Mouse (Mus musculus): ENCODE measurements around the gene Wdr81.
"Not testable (repeated sequence)": the region's sequence is repeated elsewhere in the genome, so short reads cannot be mapped to it uniquely, and the experiment has no call there.

Gene Wdr81

DNA sequence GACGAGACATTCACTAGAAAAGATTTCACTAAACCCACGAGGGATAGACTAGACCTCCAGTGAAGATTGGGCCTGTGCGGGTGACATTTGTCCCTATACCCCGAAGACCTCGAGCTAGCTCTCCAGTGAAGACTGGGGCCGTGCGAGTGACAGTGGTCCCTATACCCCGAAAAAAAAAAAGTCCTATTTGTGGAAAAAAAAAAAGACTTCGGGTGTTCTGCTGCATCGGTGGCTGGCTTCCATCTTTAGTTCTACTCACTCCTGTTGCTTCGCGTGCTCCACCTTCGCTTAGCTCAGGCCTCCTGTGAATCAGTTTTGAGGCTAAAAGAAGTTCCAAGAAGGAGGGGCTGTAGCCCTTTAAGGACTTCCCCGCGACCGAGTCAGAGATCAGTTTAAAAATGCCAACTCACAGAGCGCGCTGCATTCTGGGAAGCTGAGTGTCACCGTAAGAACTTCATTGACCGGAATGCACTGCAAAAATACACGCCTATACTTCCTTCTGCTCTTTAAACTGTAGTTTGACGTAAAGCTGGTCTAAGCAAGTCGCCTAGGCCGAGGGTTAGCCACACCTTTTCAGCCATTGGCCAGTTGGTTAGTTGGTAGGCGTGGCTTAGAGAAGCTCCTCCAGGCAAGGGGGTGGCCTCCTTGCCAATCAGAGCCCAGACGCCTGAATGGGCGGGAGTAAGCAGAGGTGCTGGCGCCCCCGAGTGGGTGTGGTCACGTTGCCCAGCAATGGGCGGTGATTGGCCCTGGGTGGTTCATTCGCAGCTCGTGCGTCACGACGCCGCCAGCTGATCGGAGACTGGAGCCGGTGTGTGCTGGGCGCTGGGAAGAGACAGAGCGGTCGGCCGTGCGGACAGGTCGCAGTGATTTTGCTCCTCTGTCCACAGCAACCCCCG is 6.6 kb upstream of the Wdr81 start, which contains the start of gene Tlcd2:
Gene Tlcd2 (plus strand): TSS at position 872 of the 899 bp plus-strand sequence.
- in situ Hi-C loops (cut with MboI): no loop called here

DNA sequence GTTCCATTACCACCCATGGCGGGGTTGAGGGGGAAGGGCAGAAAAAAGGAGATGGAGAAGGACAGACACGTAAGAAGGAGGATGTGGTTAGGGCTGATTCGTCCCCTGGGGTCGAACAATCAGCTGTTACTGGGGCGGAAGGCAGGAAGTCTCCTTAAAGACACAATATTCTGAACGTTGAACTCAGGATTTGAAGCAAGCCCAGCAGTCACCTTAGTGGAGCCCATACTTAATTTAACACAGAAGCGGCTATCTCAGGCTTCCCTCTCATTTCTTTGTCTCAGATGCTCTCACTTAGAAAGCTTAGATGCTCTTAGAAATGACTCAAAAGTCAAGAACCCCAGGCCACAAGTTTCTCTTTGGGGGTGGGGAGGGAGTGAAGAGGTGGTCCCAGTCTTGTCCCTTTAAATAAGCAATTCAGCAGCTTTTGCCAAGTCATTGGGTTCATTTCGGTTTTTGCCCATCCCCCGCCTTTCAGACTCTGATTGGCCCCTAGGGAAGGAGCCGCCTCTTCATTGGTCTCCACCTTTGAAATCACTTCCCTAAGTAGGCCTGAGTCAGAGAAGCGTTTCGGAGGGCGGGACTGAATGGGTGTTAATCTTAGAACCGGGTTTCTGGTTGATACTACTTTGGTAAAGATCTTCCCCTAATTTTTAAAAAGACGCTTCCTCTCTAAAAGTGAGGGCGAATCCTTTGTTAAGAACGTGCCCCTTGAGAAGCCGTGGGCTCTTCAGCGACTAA is 5.8 kb upstream of the Wdr81 start:
- in situ Hi-C loops (cut with MboI): no loop called here

DNA sequence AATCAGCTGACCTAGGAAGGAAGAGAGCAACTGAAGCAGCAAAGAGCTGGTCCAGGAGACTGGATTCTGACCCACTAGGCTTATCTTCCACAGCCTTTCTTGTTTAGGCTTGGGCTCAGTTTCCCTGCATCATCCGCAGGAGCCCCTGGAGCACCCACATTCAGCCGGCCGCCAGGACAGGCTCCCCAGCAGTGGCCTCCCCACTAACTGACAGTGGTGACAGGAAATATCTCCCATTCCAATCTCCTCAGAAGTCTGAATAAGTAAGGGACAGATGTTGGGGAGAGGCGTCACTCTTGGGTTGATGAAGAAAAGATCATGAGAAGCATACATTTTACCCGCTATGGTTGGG is 5.2 kb upstream of the Wdr81 start:
- in situ Hi-C loops (cut with MboI): no loop called here

- in situ Hi-C loops (cut with MboI): no loop called here
These were observed 4.7 kb upstream of the Wdr81 start for GRCm38 (mm10) chr11:75459141-75459711.

DNA sequence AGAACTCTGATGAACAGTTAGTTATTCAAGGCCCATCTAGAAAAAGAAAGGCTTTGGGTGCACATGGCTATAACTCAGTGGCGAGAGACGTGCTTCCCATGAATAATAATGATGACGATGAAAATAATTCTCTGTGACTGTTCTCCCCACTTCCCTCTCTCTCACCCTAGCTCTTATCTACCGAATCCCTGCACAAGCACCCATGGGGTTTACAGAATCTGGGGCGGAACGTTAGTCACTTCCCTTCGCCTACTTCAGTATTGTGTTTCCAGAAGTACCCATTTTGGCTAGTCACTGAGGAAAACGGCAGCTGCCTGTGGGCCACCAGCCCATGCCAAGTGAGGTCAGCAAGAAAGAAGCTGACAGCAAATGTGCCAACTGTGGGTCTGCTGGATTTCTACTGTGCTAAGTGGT is 4.1 kb upstream of the Wdr81 start:
- in situ Hi-C loops (cut with MboI): no loop called here

DNA sequence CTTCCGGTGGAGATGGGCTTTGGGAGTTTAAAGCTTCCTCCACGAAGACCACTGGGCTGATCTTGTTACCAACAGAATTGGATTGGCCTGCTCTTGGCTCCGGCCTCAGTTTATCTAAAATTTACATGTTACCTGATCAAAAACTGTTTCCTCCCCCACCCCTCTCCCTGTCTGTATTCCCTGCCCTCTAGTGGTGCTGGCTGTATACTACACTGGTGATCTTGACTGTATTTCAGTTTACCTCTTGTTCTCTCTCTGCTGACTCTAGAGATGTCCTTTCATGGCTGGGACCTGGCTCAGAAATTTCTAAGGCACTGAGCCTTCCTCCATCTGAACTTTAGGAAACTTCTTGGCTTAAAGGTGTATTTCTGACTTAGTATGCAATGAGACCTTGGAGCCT is 3.7 kb upstream of the Wdr81 start:
- in situ Hi-C loops (cut with MboI): no loop called here

DNA sequence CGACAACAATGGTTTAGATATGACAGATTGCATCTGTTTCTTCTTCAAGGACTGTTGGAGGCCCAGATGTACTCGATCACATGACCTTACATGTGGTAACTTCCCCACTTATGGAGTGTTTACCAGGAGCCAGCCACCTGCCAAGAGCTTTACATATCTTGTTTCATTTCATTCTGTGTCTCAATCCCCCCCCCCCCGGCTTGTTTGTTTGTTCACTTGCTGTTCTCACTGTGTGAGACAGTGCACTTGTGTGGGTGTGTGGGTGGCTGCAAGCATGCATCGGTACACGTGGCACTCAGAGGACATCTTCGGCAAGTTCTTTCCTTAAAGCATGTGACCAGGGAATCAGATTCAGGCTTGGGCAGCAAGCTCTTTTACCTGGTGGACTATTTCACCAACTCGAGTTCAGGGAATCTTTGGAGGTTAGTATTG is 1.9 kb upstream of the Wdr81 start:
- in situ Hi-C loops (cut with MboI): no loop called here

DNA sequence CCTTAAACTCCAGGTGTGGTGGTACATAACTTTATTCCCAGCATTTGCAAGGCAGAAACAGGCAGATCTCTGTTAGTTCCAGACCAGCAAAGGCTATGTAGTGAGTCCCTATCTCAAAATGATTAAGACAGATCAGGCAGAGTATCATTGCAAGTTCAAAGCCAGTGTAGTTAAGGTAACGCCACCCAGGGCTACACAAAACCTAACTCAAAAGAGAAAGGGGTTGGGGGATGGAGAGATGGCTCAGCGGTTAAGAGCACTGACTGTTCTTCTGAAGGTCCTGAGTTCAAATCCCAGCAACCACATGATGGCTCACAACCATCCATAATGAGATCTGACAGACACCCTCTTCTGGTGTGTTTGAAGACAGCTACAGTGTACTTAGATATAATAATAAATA is 1.5 kb upstream of the Wdr81 start:
- in situ Hi-C loops (cut with MboI): not testable (repeated sequence)

DNA sequence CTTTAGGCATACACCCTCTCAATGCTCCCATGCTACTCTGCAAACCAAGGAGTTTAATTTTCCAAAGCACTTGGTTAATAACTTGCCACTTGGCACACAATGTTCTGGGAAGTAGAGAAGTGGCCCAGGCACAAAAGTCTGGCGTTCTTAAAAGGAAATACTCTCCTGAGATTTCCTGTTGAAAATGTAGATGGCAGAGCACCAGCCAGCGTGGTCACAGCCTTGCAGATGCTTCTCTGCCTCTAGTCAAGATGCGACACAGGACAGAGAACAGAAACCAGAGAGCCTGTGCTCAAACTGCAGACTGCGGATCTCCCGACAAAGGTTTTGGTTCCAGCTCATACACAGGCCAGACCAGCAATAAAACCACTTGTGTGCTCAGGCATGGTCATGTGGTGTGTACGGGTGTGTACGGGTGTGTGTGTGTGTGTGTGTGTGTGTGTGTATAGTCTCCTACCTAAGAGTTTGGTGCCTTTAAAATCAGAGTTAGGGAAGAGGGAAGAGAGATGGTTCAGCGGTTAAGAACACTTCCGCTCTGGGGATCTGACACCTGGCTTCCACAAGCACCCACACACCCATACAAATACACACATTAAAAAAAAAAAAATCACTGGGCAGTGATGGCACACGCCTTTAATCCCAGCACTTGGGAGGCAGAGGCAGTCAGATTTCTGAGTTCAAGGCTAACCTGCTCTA is 672 bp upstream of the Wdr81 start:
- in situ Hi-C loops (cut with MboI): no loop called here

- in situ Hi-C loops (cut with MboI): no loop called here
These were observed 1.5 kb downstream of the Wdr81 start for GRCm38 (mm10) chr11:75452812-75453557.

GRCm38 (mm10) chr11:75452081-75452480 is 2.4 kb downstream of the Wdr81 start:
- in situ Hi-C loops (cut with MboI): no loop called here

DNA sequence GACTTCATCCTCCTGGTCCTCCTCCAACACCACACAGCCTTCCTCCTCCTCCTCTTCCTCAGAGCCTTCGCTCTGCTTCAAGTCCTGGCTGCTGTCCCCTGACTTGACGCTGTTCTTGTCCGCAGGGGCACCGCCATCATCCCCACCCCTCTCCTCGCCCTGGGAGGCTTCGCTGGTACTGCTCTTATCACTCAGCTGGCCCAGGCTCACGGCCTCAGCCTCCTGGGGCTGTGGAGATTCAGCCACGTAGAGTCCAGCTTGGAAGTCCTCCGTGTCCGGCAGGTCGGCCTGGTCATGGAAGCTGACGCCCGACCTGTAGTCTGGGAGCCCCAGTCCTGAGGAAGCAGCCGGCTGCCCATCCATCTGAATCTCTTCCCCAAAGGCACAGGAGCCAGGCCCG is 3.6 kb downstream of the Wdr81 start:
- in situ Hi-C loops (cut with MboI): no loop called here

GRCm38 (mm10) chr11:75450304-75450908 is 4.1 kb downstream of the Wdr81 start:
- in situ Hi-C loops (cut with MboI): no loop called here

- in situ Hi-C loops (cut with MboI): no loop called here
These were observed 4.8 kb downstream of the Wdr81 start for GRCm38 (mm10) chr11:75449695-75450094.

DNA sequence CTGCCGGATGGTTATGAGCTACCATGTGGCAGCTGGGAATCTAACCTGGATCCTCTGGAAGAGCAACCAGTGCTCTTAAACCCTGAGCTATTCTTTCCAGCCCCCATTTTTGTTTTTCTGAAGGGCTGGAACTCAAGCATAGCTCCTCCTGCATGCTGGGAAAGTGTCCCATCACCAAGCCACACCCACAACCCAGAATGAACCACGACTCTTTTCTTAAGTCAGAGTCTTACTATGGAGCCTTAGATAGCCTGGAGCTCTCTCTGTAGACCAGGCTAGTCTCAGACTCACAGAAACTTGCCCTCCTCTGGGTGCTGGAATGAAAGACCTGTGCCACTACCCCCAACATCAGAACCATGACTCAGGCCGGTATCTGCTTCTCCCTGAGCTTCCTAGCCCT is 5.9 kb downstream of the Wdr81 start:
- in situ Hi-C loops (cut with MboI): no loop called here

DNA sequence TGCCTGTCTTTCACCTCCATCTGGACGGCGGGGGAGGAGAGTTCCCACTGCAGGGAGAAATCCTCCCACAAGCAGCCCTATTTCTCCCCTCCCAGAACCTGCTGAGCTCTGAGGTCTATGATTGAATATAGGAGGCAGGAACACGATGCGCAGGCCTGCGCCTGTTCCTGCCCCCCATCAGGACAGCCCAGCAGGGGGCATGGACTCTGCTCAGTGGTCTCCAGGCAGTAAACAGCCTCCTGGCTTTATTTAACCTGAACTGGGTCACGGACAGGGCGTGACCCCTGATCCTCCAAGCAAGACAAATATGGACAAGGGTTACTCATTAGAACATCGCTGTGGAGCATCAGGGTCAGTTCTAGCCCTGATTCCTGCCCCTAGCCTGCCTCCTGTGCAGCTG is 10.8 kb downstream of the Wdr81 start:
- in situ Hi-C loops (cut with MboI): no loop called here

GRCm38 (mm10) chr11:75441601-75442000 is 12.9 kb downstream of the Wdr81 start:
- in situ Hi-C loops (cut with MboI): no loop called here

DNA sequence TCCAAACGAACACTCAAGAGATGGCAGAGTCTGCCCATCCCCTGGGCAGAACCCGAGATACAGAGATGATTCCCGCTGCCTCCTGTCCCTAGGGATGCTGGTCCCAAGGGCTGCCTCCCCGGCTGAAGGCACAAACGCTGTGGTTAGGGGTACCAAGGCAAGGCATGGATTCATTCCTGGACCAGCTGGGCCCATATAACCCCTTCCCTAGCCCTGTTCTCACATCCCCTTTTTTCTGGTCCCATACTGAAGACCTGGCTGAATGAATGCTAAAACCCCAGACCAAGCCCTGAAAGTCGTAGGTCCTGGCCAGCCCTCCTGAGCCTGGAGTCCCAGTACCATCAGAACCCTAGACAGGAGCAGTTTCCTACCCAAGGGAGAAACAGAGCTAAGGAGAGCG is 13.5 kb downstream of the Wdr81 start:
- in situ Hi-C loops (cut with MboI): no loop called here

- in situ Hi-C loops (cut with MboI): no loop called here
These were observed 14.6 kb downstream of the Wdr81 start for GRCm38 (mm10) chr11:75439951-75440350.

DNA sequence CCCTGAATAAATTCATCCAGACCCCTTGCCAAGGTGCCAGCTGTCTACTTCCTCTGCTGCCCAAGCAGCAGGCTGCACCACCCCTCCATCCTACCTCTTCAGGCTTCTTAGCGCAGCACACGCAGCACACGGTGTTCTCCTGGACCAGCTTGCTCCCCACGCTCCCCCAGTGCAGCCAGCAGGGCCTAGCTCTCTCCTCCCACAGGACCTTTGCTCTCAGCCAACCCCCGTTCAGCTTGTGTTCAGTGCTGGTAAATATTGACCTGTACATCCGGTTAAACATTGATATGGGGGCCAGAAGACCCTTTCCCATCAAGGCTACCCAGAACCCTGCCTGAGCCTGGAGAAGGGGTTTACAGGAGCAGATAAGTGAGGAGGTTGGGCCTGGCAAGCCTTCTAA is 15.2 kb downstream of the Wdr81 start, which contains the start of gene Serpinf2:
Gene Serpinf2 (minus strand): TSS at position 229 of the 400 bp plus-strand sequence.
- in situ Hi-C loops (cut with MboI): no loop called here

DNA sequence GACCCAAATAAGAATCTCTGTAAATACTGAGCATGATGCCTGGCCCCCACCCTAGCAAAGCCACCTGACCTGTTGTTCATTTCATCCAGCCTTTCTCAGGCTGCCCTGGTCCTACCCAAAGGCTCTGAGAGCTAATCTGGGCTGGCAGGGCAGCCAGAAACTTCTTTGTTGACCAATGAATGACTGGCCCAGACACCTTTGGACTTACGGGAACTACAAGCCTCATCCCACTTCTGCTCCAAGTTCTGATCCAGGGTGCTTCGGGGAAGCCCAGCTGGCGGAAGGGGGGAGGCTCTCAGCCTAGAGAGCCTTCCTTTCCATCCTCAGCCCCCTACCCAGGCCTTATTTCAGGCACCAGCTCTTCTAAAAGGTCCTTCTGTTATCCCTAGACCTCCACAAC is 15.7 kb downstream of the Wdr81 start:
- in situ Hi-C loops (cut with MboI): no loop called here

All from mature B cell (primary cell).